Mouse (Mus musculus): Measurements from ENCODE around the gene Lgals3bp.

Gene Lgals3bp

DNA sequence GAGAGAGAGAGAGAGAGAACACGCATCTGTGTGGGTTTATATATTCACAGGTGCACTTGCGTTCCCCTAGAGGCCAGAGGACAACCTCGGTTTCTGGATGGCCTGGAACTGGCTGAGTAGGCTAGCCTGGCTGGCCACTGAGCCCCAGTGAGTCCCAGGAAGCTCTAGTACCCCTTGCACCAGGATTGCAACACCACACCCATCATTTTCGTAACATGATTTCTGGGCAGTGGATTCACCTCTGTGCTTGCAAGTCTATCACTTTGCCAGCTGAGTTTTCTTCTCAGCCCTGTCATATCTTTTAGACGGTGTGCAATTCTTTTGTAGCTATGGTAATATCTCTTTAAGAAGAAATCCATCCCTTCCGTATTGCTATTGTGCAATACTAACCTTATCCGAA, 18.4 kb upstream of the Lgals3bp start:
- DNase-seq: no peak

DNA sequence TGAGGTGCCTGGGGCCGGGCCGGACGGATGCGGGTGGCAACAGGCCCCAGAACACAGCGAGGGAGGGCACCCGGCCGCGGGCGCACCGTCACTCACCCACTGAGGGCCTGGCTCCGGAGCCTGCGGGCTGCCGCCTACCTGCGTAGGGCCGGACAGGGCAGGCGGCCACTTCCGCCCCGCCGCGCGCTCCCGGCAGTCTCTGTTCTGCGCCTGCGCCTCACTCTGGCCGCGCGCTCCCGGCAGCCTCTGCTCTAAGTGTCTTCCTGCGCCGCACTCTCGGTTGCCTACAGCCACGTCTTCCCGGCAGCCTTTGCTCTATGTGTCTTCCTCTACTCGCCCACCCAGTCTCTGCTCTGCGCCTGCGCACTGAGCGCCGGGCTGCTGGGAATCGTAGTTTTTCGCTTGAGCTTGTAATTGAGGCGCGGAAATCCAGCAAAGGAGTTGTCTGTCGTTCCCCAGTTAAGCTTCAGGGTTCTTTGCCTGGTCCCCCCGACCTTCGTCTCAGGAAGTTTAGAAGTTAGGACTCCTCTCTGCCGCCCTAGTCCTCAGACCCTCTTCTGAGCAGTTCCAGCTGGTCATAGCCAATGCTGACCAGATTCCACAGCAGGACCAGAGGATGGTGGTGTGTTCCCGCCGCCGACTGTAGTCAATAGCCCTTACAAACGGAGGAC, 17.1 kb upstream of the Lgals3bp start, which contains the start of gene Cant1:
Gene Cant1, minus strand, starts transcription at position 253 of the 671 bp plus-strand sequence.
- DNase-seq: peak; percentile 99

DNA sequence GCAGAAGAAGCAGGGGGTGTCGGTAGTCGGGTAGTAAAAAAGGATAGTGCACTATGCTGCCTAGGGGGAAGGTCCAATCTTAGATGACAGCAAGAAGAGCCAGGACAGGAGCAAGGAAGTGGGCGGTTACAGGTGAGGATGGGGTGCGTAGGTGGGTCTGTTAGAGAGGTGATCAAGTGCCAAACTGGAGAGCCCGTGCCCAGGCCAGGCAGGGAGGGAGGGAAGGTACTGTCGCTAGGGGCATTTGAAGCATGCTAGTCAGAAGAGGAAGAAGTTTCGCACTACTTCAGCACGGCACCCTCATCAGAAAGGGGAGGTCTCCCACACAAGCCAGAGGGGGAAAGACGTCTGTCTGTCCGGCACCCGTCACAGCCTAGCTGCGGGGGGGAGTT, 16.5 kb upstream of the Lgals3bp start:
- DNase-seq: no peak

DNA sequence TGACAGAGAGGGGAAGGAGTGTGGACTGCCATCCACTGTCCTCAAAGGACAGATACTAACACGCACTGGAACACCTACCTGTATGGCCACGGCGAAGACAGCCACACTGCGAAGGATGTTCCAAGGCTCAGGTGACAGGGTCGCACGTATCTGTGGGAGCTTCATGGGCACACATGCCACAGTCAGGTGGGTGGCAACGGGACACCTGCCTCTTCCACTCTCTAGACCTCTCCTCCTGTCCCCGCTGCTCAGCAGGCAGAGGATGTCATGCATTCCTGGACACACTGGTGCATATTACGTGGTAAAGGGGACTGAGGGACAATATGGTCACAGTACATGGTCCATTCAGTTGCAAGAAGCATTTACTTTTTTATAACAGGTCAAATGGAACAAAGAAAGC, 15.6 kb upstream of the Lgals3bp start:
- no peak for DNase-seq

DNA sequence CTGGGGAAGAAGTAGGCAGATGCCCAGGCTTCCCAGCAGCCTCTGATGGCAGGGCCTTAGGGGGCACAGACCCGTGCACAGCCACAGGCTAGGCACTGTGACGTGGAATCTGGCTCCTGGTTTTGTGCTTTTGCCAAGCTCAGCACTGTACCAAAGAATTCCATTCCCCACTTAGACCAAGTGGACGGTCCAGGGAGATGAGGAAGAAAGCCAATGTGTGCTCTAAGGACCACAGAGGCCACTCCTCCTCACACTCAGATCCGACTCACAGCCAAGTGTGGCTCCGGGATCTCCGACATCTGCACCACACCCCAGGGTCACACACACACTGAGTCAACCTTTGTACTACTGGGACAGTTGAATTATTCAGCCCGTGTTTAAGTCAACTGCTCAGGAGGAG, 14.2 kb upstream of the Lgals3bp start:
- no peak for DNase-seq

DNA sequence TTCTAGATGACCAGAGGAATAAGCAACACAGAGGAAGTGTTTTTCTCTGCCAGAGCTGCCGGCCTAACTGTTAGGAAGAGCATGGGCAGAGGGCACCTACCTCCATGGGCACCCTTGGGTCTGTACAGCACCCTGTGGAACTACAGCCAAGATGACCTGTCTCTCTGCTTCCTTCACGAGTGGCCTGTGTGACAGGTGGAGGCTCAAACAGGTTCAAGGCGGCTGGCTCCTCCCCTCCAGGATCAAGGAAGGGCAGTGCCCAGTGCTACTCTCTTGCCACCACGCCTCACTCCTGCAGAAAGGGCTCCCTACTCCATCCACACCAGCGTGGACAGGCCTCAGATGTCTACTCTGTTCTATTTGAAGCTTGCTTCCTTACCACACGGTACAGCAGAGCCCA, 13.7 kb upstream of the Lgals3bp start:
- no peak for DNase-seq

DNA sequence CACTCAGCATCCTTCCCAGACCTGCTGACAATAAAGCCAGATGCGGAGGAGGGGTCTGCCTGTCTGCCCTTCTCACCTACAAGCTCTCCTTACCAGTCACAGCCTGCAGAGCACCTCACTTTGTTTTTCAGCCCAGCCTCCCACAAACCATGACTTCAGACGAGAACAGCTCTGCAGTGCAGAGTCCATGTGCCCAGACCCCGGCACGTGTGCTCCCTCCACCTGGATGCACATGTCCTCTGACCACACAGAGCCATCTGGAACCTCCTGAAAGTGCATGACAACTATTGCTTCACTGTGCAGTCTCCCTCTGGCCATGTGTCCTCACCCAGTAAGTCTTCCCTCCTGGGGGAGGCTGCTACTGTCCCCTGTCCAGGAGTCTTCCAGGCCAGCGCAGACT, 12.4 kb upstream of the Lgals3bp start:
- DNase-seq: no peak

DNA sequence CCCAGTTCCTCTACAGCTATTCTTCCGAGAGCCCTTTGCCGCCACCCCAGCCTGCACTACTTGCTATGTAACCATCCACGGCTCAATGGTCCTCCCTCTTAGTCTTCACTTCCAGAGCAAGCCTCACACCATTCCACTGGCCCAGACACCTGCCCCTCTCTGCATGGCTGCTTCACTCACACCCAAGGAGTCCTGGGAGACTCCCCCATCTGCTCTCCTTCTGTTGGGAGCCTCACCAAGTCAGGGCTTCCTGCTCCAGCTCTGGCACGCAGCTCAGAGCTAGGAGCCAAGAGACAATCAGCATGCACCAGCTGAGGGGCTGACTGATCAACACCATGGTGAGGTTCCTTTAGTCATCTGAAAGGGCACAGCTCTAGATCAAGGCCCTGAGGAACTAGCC, 11.2 kb upstream of the Lgals3bp start:
- no peak for DNase-seq

DNA sequence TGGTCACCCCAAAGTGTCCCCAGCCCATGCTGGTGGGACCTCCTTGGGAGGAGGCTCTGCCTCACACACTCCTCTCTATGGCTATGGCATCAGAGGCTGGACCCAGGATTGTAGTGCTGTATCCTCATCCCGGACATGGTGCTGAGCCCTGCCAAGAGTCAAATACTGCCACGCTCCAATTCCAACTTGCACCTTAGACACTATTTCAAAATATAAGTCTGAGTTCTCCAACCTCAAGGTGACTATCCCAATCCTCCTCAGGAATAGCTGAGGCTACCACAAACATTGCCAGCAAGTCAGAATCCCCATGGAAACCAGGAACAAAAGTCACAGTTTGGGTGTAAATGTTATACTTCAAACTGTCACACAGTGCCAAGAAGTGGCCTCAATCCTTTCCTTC, 10.7 kb upstream of the Lgals3bp start:
- DNase-seq: no peak

DNA sequence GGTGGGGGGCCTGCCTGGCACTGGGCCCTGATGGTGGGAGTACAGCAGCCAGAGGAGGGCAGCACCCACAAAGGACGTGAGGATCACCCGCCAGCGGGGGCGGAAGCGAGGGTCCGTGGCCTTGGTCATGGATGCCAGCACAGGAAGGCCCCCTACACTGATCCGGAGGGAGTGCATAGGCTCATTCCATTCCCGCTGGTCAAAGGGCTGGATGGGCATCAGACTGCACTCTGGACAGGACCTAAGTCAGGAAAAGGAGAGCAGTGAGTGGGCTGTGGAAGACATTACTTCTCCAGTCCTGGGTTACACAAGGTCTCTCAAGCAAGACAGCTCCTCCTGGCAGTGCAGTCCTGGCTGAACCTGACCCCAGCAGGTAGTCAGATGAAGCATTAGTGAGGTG, 9.4 kb upstream of the Lgals3bp start:
- DNase-seq: no peak

DNA sequence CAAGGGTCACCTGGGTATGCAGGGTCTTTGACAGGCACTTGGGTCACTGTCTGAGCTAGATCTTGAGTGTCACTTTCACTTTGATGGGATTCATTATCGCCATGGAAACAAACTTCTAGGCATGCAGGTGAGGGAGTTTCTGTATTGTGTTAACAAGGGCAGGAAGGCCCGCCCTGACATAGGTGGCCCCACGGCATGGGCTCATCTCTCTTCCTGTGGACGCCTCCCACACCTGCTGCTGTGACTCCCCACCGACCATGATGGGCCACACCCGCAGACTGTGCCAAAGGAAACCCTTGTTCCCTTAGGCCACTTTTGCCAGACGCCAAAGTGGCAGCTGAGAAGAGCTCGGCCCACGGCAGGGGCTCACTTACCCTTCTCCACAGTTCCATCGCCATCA, 8.6 kb upstream of the Lgals3bp start:
- DNase-seq: no peak

DNA sequence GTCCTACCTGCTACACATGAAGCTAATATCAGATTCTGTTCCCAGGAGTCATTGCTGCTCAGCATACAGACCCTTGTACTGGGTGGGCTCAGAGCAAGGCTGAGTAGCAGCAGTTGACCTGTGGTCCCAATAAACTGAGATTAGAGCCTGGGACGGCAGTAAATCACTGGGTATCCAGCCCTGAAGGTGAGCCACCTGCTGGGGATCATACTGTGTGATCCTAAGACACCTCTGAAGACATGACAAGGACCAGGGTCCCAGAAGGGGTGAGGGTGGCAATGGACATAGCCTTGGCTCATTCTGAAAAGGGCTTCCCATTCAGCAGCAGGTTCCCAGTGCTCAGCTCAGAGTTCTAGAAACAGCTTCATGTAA, 8.2 kb upstream of the Lgals3bp start:
- no peak for DNase-seq

DNA sequence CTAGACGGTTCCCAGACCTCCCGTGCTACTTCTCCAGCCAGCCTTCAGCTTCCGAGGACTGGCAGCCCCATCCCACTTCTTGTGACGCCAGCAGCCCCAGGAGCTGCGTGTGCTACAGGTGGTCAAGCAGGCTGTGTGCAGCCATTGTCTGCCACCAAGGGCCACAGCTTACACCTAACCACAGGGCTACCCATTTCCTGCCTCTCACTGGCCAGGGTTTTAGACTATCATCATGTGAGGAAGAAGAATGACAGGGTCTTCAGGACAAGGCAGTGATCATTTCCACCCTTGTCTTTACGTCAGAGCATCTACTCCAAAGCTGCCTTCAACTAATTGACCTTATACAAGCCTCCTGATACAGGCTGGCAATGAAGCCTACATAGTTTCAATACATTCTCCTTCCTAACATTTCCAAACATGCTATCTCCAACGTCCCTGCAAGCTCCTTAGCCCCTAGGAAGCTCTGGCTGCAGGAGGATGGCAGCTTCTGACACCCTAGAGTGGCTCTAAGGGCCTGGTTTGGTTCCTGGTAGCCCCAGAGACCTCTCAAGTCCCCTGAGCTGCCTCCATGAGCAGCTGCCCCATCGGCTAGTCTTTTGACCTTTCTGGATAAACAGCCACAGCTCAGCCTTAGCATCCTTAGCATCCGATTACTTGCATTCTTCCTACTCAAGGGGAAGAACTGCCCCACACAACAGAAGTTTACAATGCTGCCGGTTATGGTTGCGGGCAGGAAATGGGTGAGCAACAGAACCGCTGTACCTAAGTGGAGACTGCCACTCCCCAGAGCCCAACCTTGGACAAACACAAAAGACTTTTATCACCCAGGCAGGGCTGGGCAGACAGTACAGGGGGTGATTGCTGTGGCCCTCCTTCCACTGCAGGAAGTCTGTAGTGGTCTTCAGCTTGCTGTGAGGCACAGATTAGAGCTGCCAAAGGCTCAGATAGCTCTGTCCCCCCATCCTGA, 7.5 kb upstream of the Lgals3bp start:
- no peak for DNase-seq

DNA sequence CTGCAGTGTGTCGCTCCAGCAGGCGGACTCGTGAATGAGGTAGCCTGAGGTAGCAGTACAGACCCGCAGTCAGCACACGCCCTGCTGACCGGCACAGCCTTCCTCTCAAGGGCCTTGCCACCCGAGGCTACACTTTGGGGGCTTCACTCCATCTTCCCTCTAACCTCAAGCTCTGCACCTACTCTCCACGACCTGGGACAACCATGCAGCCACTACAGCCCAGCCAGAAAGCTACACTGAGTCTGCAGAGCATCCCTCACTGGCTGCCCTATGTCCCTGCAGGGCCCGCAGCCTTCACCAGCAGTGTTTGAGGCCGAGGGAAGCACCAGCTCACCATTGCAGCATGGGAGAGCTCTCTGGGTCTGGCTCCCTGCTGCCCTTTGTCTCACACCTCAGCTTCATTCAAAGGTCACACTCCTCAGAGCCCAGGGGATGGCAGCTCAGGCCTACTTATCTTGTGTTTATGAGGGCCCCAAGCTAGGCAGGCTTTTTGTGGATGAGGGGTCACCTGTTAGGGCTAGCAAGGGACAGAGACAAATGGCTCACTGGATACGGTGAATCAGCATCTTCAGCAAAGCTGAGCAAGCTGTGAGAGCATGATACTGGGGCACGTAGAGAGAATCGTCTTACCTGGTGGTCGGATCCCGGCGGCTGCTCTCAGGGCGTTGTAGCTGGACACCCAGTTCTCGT, 6.3 kb upstream of the Lgals3bp start:
- no peak for DNase-seq

DNA sequence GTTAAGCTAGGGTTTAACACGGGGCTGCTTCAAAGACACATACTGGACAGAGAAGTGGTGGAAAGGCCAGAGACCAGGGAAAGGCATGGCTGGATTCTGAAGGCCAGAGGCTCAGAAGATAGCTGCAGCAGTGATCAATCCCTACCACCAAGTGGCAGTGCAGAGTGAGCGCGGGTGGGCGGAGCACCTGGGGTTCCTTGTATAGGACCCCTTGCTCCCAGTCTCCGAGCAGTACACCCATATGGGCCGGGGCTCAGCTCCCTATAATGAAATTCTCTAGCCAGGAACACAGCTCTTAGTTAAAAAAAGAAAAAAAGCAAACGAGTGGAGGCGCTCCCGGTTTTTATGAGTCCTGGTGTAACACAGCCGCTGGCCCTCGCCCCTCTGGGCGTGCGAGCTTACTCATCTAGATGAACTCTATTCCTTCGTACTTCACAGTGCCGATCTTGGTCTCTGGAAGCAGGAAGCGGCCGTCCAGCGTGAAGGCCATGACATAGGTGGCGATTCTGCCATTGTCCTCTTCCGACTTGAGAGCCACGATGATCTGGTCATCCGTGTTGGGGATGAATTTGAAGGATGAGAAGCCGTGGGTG, 5.5 kb upstream of the Lgals3bp start:
- DNase-seq: peak; percentile 28

DNA sequence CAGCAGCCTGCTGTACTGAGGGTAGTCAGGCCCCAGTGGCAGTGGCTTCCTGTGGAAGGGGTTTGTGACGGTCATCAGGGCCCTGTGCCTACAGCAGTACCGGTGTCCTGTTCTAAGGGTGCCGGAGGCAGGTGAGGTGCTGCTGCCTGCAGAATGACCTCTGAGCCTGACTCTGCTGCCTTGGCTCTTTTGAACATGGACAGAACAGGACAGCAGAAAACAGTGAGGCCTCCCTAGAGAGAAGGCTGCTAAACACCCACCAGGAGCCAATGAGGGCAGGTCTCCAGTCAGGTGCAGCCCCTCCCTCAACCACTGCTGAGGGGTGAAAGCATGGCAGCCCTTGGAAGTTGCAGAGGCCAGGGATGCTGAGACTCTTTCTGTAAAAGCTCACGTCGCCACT, 4.6 kb upstream of the Lgals3bp start:
- DNase-seq: no peak

DNA sequence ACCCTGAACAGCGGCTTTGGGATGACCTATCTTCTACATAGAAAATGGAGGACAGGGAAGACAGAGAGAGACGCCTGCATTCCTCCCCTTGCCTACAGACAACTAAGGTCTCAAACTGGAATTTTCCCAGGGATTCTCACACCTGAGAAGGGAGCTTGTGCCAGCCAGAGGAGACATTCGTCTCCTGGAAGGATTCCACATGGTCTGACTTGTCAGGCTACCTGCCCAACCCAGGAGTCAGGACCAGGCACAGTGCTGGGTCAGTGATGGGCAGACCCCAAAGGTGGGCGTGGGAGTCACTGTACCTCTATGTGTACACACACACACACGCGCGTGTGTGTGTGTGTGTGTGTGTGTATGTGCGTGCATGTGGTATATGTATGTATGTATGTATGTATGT, 3.4 kb upstream of the Lgals3bp start:
- no peak for DNase-seq

DNA sequence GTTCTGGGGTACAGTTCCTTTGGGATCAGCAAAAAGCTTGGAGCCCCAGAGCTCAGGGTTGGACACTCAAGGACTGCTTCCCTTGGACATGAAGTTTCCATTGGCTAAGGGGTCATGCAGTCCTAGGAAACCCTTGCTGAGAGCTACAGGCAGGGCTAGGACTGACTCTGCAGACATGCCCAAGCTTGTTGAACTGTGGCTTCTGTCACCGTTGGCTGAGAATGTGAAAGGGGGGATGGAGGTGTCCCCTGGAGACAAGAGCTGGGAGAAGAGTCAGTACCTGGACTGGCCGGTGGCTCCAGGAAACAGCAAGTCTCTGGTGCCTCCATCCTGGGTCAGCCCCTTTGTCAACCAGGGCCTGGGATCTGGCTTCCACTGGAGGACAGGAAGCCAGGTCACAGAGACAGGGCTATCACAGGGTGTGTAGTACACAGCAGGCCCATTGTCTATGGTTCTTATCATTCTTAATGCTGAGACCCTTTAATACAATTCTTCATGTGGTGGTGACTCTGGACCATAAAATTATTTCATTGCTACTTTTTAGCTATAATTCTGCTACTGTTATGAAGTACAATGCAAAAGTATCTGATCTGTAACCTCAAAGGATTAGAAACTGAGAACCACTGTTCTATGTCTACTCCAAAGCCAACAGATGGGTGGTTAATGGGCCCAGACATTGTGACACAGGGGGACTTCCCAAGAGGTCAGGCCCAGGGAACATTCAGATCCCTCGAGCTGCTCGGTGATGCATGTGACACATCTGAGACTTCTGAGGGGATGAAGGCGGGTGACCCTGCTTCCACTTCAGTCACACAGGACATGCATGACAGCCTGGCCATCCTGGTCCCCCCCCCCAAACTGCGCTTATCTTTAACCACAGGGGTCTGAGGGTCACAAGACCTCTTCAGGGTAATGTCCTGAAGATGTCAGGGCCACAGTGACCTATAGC, 2.3 kb upstream of the Lgals3bp start:
- no peak for DNase-seq

DNA sequence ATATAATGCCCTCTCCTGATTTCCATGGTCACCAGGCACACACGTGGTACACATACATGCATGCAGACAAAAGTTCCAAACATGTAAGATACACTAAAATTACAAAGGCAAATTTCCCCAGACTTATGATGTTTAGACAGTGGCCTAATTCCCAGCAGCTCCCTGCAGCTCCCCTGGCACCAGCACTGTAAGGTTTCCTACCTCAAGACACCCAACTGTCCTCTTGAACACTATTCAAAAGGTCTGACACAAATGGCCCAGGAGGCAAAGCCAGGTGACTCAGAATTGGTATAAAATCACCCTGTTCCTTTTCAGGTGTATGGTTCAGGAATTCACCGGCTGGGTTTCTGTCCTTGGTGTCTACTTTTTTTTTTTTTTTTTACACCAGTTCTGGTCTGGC, 1.3 kb upstream of the Lgals3bp start:
- no peak for DNase-seq

DNA sequence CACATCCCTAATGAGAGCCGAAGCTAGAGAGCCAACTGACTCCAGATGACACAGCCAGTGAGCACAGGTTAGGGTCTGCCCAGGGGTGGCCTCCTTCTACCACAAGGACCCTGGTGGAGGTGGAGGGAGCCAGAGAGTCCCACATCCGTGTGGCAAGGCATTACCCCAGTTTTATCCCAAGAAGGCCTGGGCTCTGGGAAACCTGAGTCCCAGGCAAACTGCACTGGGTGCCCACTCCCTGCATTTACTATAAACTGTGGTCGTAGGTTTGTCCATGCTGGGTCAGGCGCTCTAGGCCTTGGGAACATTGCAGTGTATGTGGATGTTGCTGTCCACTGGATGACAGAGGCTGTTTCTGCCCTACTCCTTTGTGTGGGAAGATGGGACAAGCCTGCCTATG, 697 bp downstream of the Lgals3bp start:
- no peak for DNase-seq

DNA sequence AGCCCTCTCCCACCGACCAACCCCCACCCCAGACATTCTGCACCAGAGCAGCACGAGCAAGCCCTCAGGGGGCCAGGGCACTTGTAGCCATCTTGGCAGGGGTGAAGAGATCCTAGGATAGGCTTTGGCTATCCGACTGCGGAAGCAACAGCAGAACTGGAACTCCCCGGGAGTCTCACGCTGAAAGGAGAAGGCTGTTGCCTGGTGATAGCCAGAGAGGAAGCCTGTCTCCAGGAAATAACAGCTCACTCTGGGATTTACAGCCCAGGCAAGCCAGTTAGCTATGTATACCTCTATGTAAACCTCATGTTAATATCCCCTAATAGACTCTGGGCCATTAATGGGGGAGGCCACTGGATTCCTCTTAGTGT, 1.3 kb downstream of the Lgals3bp start:
- DNase-seq: peak; percentile 24

DNA sequence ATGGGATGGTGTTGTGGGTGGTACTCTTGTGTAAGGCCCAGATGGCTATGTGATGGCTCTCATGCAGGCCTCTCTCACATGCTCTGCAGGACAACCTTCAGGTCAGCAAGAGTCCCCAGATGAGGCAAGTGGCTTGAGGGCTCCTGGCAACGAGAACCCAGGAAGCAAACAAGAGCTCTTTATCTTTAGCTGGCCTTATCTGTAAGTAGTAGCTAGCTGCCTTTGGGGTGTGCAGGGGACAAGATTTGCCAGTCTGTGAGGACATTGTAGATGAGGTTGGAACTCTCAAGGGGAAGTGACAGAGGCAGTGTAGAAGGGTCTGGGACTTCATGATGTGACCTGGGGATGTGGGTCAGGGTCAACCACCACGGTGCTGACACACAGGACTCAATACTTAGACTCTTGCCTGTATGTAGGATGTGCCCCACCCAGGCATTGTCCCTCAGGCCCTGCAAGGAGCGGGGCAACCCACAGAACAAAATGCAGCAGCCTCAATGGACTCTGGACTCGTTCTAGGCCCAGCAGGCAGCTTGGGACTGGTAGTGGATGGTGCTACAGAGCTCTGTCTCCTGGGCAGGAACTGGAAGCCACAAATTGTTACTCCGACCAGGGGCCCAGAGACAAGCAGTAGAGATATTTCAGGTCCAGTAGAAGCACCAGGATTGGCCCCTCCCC, 1.9 kb downstream of the Lgals3bp start:
- no peak for DNase-seq
